Mouse (Mus musculus): ENCODE measurements at regions not wholly inside any gene's neighbourhood (a gene's known extent, or its start where the extent isn't known, plus 50 kb on each side); places are given as distances from the start of the nearest gene placed in this dataset.

GRCm38 (mm10) chr1:158119708-158120107 is 236.4 kb downstream of the Brinp2 start:
- Histone ChIP-seq H3K4me2 (ENCODE audit: low read length) (no peak overlapping the region), H3K9ac (replicated peaks; ENCODE audit: low read length) (no peak overlapping the region), H3K4me3 (replicated peaks; ENCODE audit: low read depth, low read length) (no peak overlapping the region), H3K9me3 (ENCODE audit: control insufficient read depth, low read length) (no peaks in the 10 kb centered on the region), H3K27me3 (ENCODE audit: control insufficient read depth, insufficient read depth, low read length) (no peaks in the 10 kb centered on the region), H3K36me3 (ENCODE audit: control insufficient read depth, insufficient read depth, low read length) (no peaks in the 10 kb centered on the region), H3K4me1 (ENCODE audit: control insufficient read depth, insufficient read depth, low read length) (no peaks in the 10 kb centered on the region), H3K27ac (replicated peaks; ENCODE audit: low read depth, low read length) (no peak overlapping the region)
- no peak for DNase-seq
- 91% methylated on average over 2 of the region's 2 CpGs for WGBS
- ATAC-seq (ENCODE audit: low FRiP score, low TSS enrichment) = no peak

GRCm38 (mm10) chr1:158124902-158125301 is 231.2 kb downstream of the Brinp2 start:
- 66% methylated on average over 3 of the region's 3 CpGs for WGBS

GRCm38 (mm10) chr1:158126272-158126671 is 229.9 kb downstream of the Brinp2 start:
- Histone ChIP-seq H3K27ac (replicated peaks; ENCODE audit: low read depth, low read length) (no peak overlapping the region), H3K36me3 (ENCODE audit: control insufficient read depth, insufficient read depth, low read length) (no peaks in the 10 kb centered on the region), H3K4me3 (replicated peaks; ENCODE audit: low read depth, low read length) (no peak overlapping the region), H3K27me3 (ENCODE audit: control insufficient read depth, insufficient read depth, low read length) (no peaks in the 10 kb centered on the region), H3K9me3 (ENCODE audit: control insufficient read depth, low read length) (no peaks in the 10 kb centered on the region), H3K4me2 (ENCODE audit: low read length) (no peak overlapping the region), H3K4me1 (ENCODE audit: control insufficient read depth, insufficient read depth, low read length) (no peaks in the 10 kb centered on the region), H3K9ac (replicated peaks; ENCODE audit: low read length) (no peak overlapping the region)
- DNase-seq (no peak), ATAC-seq (ENCODE audit: low FRiP score, low TSS enrichment) (no peak)
- 90% methylated on average over 2 of the region's 2 CpGs for WGBS

More at GRCm38 (mm10) chr1:158124902-158125301, 231.2 kb downstream of the Brinp2 start:
- no peak overlapping the region for H3K9ac ChIP-seq (replicated peaks; ENCODE audit: low read length)
- no peaks in the 10 kb centered on the region for H3K36me3 ChIP-seq (ENCODE audit: control insufficient read depth, insufficient read depth, low read length)
- H3K9me3 ChIP-seq (ENCODE audit: control insufficient read depth, low read length) = no peaks in the 10 kb centered on the region
- no peaks in the 10 kb centered on the region for H3K4me1 ChIP-seq (ENCODE audit: control insufficient read depth, insufficient read depth, low read length)
- H3K4me2 ChIP-seq (ENCODE audit: low read length) = no peak overlapping the region
- DNase-seq = peak; percentile 55
- H3K27me3 ChIP-seq (ENCODE audit: control insufficient read depth, insufficient read depth, low read length) = no peaks in the 10 kb centered on the region
- no peak overlapping the region for H3K27ac ChIP-seq (replicated peaks; ENCODE audit: low read depth, low read length)
- no peak for ATAC-seq (ENCODE audit: low FRiP score, low TSS enrichment)
- H3K4me3 ChIP-seq (replicated peaks; ENCODE audit: low read depth, low read length) = no peak overlapping the region

GRCm38 (mm10) chr1:158129243-158129770 is 226.8 kb downstream of the Brinp2 start:
- H3K27ac ChIP-seq (replicated peaks; ENCODE audit: low read depth, low read length) = no peak overlapping the region
- 87% methylated on average over 3 of the region's 3 CpGs for WGBS
- H3K4me2 ChIP-seq (ENCODE audit: low read length) = no peak overlapping the region
- H3K4me3 ChIP-seq (replicated peaks; ENCODE audit: low read depth, low read length) = no peak overlapping the region
- no peaks in the 10 kb centered on the region for H3K27me3 ChIP-seq (ENCODE audit: control insufficient read depth, insufficient read depth, low read length)
- H3K36me3 ChIP-seq (ENCODE audit: control insufficient read depth, insufficient read depth, low read length) = no peaks in the 10 kb centered on the region
- no peaks in the 10 kb centered on the region for H3K4me1 ChIP-seq (ENCODE audit: control insufficient read depth, insufficient read depth, low read length)
- no peak overlapping the region for H3K9ac ChIP-seq (replicated peaks; ENCODE audit: low read length)
- H3K9me3 ChIP-seq (ENCODE audit: control insufficient read depth, low read length) = no peaks in the 10 kb centered on the region
- ATAC-seq (ENCODE audit: low FRiP score, low TSS enrichment) = no peak
- DNase-seq = no peak

GRCm38 (mm10) chr1:158147525-158147924 is 208.6 kb downstream of the Brinp2 start:
- ATAC-seq (ENCODE audit: low FRiP score, low TSS enrichment) (peak; percentile 73), DNase-seq (peak; percentile 77)
- H3K27ac ChIP-seq (replicated peaks; ENCODE audit: low read depth, low read length) = peak overlapping the region; percentile 38; the same call in 1 of the 2 replicates
- H3K9ac ChIP-seq (replicated peaks; ENCODE audit: low read length) = 0 out of 2 replicates have a peak overlapping the region, but pooled peaks have one; percentile 2
- H3K4me2 ChIP-seq (ENCODE audit: low read length) = no peak overlapping the region
- H3K9me3 ChIP-seq (ENCODE audit: control insufficient read depth, low read length) = no peaks in the 10 kb centered on the region
- H3K27me3 ChIP-seq (ENCODE audit: control insufficient read depth, insufficient read depth, low read length) = peaks cover 4% of the 10 kb centered on the region; the same call in 1 of the 2 replicates
- 3% methylated on average over 3 of the region's 3 CpGs for WGBS
- H3K4me3 ChIP-seq (replicated peaks; ENCODE audit: low read depth, low read length) = no peak overlapping the region
- peaks cover 10% of the 10 kb centered on the region for H3K4me1 ChIP-seq (ENCODE audit: control insufficient read depth, insufficient read depth, low read length)
- H3K36me3 ChIP-seq (ENCODE audit: control insufficient read depth, insufficient read depth, low read length) = no peaks in the 10 kb centered on the region

- 46% methylated on average over 5 of the region's 5 CpGs for WGBS
- no peak for ATAC-seq (ENCODE audit: low FRiP score, low TSS enrichment)
- no peak overlapping the region for H3K9ac ChIP-seq (replicated peaks; ENCODE audit: low read length)
Observed at GRCm38 (mm10) chr1:158148035-158148434, 208.1 kb downstream of the Brinp2 start.

GRCm38 (mm10) chr1:158161111-158161510 is 195.0 kb downstream of the Brinp2 start:
- peak overlapping the region; percentile 66 for H3K27ac ChIP-seq (replicated peaks; ENCODE audit: low read depth, low read length)
- H3K4me2 ChIP-seq (ENCODE audit: low read length) = peak overlapping the region; percentile 19

More at GRCm38 (mm10) chr1:158148035-158148434, 208.1 kb downstream of the Brinp2 start:
- Histone ChIP-seq H3K27ac (replicated peaks; ENCODE audit: low read depth, low read length) (no peak overlapping the region), H3K36me3 (ENCODE audit: control insufficient read depth, insufficient read depth, low read length) (no peaks in the 10 kb centered on the region), H3K9me3 (ENCODE audit: control insufficient read depth, low read length) (no peaks in the 10 kb centered on the region), H3K4me2 (ENCODE audit: low read length) (no peak overlapping the region), H3K4me1 (ENCODE audit: control insufficient read depth, insufficient read depth, low read length) (peaks cover 10% of the 10 kb centered on the region), H3K27me3 (ENCODE audit: control insufficient read depth, insufficient read depth, low read length) (peaks cover 3% of the 10 kb centered on the region; the same call in 1 of the 2 replicates), H3K4me3 (replicated peaks; ENCODE audit: low read depth, low read length) (no peak overlapping the region)
- no peak for DNase-seq

GRCm38 (mm10) chr1:158161533-158161932 is 194.6 kb downstream of the Brinp2 start:
- H3K27ac ChIP-seq (replicated peaks; ENCODE audit: low read depth, low read length) = peak overlapping the region; percentile 66

More at GRCm38 (mm10) chr1:158161111-158161510, 195.0 kb downstream of the Brinp2 start:
- DNase-seq (peak; percentile 34), ATAC-seq (ENCODE audit: low FRiP score, low TSS enrichment) (peak; percentile 34; the same call in 1 of the 2 replicates)
- whole genome bisulfite sequencing = 37% methylated on average over 2 of the region's 2 CpGs
- H3K4me3 ChIP-seq (replicated peaks; ENCODE audit: low read depth, low read length) = no peak overlapping the region
- H3K27me3 ChIP-seq (ENCODE audit: control insufficient read depth, insufficient read depth, low read length) = no peaks in the 10 kb centered on the region
- H3K36me3 ChIP-seq (ENCODE audit: control insufficient read depth, insufficient read depth, low read length) = no peaks in the 10 kb centered on the region
- peaks cover 13% of the 10 kb centered on the region for H3K4me1 ChIP-seq (ENCODE audit: control insufficient read depth, insufficient read depth, low read length)
- H3K9me3 ChIP-seq (ENCODE audit: control insufficient read depth, low read length) = no peaks in the 10 kb centered on the region
- no peak overlapping the region for H3K9ac ChIP-seq (replicated peaks; ENCODE audit: low read length)

GRCm38 (mm10) chr1:158163411-158163810 is 192.7 kb downstream of the Brinp2 start:
- DNase-seq (no peak), ATAC-seq (ENCODE audit: low FRiP score, low TSS enrichment) (no peak)
- Histone ChIP-seq H3K4me1 (ENCODE audit: control insufficient read depth, insufficient read depth, low read length) (peaks cover 13% of the 10 kb centered on the region), H3K4me2 (ENCODE audit: low read length) (no peak overlapping the region), H3K9me3 (ENCODE audit: control insufficient read depth, low read length) (no peaks in the 10 kb centered on the region), H3K9ac (replicated peaks; ENCODE audit: low read length) (no peak overlapping the region), H3K27ac (replicated peaks; ENCODE audit: low read depth, low read length) (no peak overlapping the region), H3K4me3 (replicated peaks; ENCODE audit: low read depth, low read length) (no peak overlapping the region), H3K36me3 (ENCODE audit: control insufficient read depth, insufficient read depth, low read length) (no peaks in the 10 kb centered on the region), H3K27me3 (ENCODE audit: control insufficient read depth, insufficient read depth, low read length) (no peaks in the 10 kb centered on the region)

More at GRCm38 (mm10) chr1:158161533-158161932, 194.6 kb downstream of the Brinp2 start:
- Histone ChIP-seq H3K4me3 (replicated peaks; ENCODE audit: low read depth, low read length) (no peak overlapping the region), H3K9me3 (ENCODE audit: control insufficient read depth, low read length) (no peaks in the 10 kb centered on the region), H3K4me1 (ENCODE audit: control insufficient read depth, insufficient read depth, low read length) (peaks cover 13% of the 10 kb centered on the region), H3K9ac (replicated peaks; ENCODE audit: low read length) (no peak overlapping the region), H3K36me3 (ENCODE audit: control insufficient read depth, insufficient read depth, low read length) (no peaks in the 10 kb centered on the region), H3K4me2 (ENCODE audit: low read length) (peak overlapping the region; percentile 19), H3K27me3 (ENCODE audit: control insufficient read depth, insufficient read depth, low read length) (no peaks in the 10 kb centered on the region)
- peak; percentile 76 for DNase-seq
- WGBS = 3% methylated on average over 6 of the region's 6 CpGs
- ATAC-seq (ENCODE audit: low FRiP score, low TSS enrichment) = peak; percentile 55; the same call in 1 of the 2 replicates

Data from midbrain, embryonic 14.5 days (tissue).